Mouse (Mus musculus): ENCODE measurements around the gene Mpc2. TPM values are rescaled to one million over a fixed set of nuclear protein-coding genes. Genes with fewer than 3 reads are reported as not detected.

The Mpc2 gene
- polyA plus RNA-seq, 1 experiment = 14.8 TPM

DNA sequence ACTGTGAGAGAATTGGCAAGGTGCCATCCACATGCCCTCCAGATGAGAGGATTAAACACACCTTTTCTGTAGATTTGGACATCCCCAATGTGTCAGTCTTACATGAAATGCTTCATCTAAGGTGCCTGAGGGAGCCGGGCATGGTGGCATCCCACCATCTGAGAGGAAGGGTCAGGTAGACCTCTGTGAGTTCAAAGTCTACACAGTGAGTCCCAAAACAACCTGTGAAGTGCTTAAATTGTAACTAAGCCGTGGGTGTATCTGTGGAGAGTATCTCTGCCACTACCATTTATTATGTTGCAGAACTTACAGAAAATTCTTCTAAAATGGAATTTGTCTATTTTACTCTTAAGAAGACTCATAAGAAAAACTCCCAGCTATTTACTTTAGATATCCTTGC is 25.7 kb downstream of the Mpc2 start:
- TF ChIP-seq EP300 (IDR thresholded peaks at IDR 0.05; ENCODE audit: insufficient read depth, low read depth, low read length) = no peak
- no peak for TF ChIP-seq CTCF (IDR thresholded peaks at IDR 0.05; ENCODE audit: low read depth, low read length)
- TF ChIP-seq POLR2A (IDR thresholded peaks at IDR 0.05; ENCODE audit: insufficient read depth, low read length) = no peak
- Histone ChIP-seq H3K9ac (ENCODE audit: low read depth, poor library complexity, severe bottlenecking) (no peak overlapping the region), H3K4me3 (ENCODE audit: low read depth, low read length) (no peak overlapping the region), H3K27ac (ENCODE audit: insufficient read depth, low read length) (no peak overlapping the region), H3K4me1 (ENCODE audit: control insufficient read depth, insufficient read depth, low read length) (no peaks in the 10 kb centered on the region), H3K36me3 (ENCODE audit: control insufficient read depth, insufficient read depth, low read length, poor library complexity, severe bottlenecking) (no peaks in the 10 kb centered on the region), H3K27me3 (ENCODE audit: control insufficient read depth, insufficient read depth, low read length, poor library complexity, severe bottlenecking) (no peaks in the 10 kb centered on the region), H3K9me3 (replicated peaks; ENCODE audit: control insufficient read depth, insufficient read depth, low read length, poor library complexity, severe bottlenecking) (no peaks in the 10 kb centered on the region)

GRCm38 (mm10) chr1:165489197-165489596 is 28.8 kb downstream of the Mpc2 start:
- Histone ChIP-seq H3K27me3 (ENCODE audit: control insufficient read depth, insufficient read depth, low read length, poor library complexity, severe bottlenecking) (no peaks in the 10 kb centered on the region), H3K4me1 (ENCODE audit: control insufficient read depth, insufficient read depth, low read length) (no peaks in the 10 kb centered on the region), H3K27ac (ENCODE audit: insufficient read depth, low read length) (no peak overlapping the region), H3K4me3 (ENCODE audit: low read depth, low read length) (no peak overlapping the region), H3K9ac (ENCODE audit: low read depth, poor library complexity, severe bottlenecking) (no peak overlapping the region), H3K36me3 (ENCODE audit: control insufficient read depth, insufficient read depth, low read length, poor library complexity, severe bottlenecking) (no peaks in the 10 kb centered on the region), H3K9me3 (replicated peaks; ENCODE audit: control insufficient read depth, insufficient read depth, low read length, poor library complexity, severe bottlenecking) (no peaks in the 10 kb centered on the region)
- TF ChIP-seq POLR2A (IDR thresholded peaks at IDR 0.05; ENCODE audit: insufficient read depth, low read length) (no peak), CTCF (IDR thresholded peaks at IDR 0.05; ENCODE audit: low read depth, low read length) (no peak), EP300 (IDR thresholded peaks at IDR 0.05; ENCODE audit: insufficient read depth, low read depth, low read length) (no peak)

- H3K9me3 ChIP-seq (replicated peaks; ENCODE audit: control insufficient read depth, insufficient read depth, low read length, poor library complexity, severe bottlenecking) = no peaks in the 10 kb centered on the region
- no peak overlapping the region for H3K9ac ChIP-seq (ENCODE audit: low read depth, poor library complexity, severe bottlenecking)
- H3K36me3 ChIP-seq (ENCODE audit: control insufficient read depth, insufficient read depth, low read length, poor library complexity, severe bottlenecking) = no peaks in the 10 kb centered on the region
- TF ChIP-seq POLR2A (IDR thresholded peaks at IDR 0.05; ENCODE audit: insufficient read depth, low read length) = no peak
- TF ChIP-seq CTCF (IDR thresholded peaks at IDR 0.05; ENCODE audit: low read depth, low read length) = no peak
- TF ChIP-seq EP300 (IDR thresholded peaks at IDR 0.05; ENCODE audit: insufficient read depth, low read depth, low read length) = no peak
- no peaks in the 10 kb centered on the region for H3K27me3 ChIP-seq (ENCODE audit: control insufficient read depth, insufficient read depth, low read length, poor library complexity, severe bottlenecking)
- no peak overlapping the region for H3K27ac ChIP-seq (ENCODE audit: insufficient read depth, low read length)
- no peaks in the 10 kb centered on the region for H3K4me1 ChIP-seq (ENCODE audit: control insufficient read depth, insufficient read depth, low read length)
- no peak overlapping the region for H3K4me3 ChIP-seq (ENCODE audit: low read depth, low read length)
Measured at GRCm38 (mm10) chr1:165498856-165499255, 38.4 kb downstream of the Mpc2 start.

DNA sequence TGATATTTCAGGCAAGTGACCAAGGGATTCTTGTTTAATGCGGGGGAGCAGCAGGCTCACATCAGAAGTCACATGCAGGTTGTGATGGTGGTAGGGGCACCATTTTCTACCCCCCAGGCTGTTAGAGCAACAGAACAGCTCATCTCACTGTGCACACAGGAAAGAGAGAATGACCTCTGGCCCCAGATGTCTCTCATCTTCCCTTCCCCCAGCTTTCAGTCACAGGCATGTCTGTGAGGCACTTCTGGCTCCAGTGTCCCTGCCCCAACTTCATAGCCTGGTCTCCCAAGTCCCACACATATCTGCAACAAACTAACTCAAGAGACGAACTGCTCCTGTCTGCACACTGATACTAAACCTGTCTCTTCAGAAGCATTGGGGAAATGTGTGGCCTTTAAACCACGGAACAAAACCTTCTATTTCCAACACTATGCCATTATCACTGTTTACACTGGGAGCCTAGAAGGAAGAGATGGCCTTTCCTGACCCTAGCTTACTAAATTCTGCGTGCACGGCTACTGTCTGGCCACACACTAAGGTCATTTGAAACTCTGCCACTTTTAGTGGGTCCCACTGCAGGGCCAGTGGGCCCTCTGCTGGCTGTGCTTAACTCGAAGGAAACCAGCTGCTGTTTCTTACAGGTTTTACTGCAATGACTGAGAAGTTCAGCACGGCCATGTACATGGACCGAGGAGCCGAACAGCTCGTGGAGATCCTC is 43.0 kb downstream of the Mpc2 start:
- H3K9ac ChIP-seq (ENCODE audit: low read depth, poor library complexity, severe bottlenecking) = no peak overlapping the region
- H3K36me3 ChIP-seq (ENCODE audit: control insufficient read depth, insufficient read depth, low read length, poor library complexity, severe bottlenecking) = no peaks in the 10 kb centered on the region
- peak; percentile 26 for TF ChIP-seq CTCF (IDR thresholded peaks at IDR 0.05; ENCODE audit: low read depth, low read length)
- TF ChIP-seq POLR2A (IDR thresholded peaks at IDR 0.05; ENCODE audit: insufficient read depth, low read length) = no peak
- H3K4me3 ChIP-seq (ENCODE audit: low read depth, low read length) = no peak overlapping the region
- no peaks in the 10 kb centered on the region for H3K9me3 ChIP-seq (replicated peaks; ENCODE audit: control insufficient read depth, insufficient read depth, low read length, poor library complexity, severe bottlenecking)
- no peak overlapping the region for H3K27ac ChIP-seq (ENCODE audit: insufficient read depth, low read length)
- H3K27me3 ChIP-seq (ENCODE audit: control insufficient read depth, insufficient read depth, low read length, poor library complexity, severe bottlenecking) = no peaks in the 10 kb centered on the region
- H3K4me1 ChIP-seq (ENCODE audit: control insufficient read depth, insufficient read depth, low read length) = no peaks in the 10 kb centered on the region

DNA sequence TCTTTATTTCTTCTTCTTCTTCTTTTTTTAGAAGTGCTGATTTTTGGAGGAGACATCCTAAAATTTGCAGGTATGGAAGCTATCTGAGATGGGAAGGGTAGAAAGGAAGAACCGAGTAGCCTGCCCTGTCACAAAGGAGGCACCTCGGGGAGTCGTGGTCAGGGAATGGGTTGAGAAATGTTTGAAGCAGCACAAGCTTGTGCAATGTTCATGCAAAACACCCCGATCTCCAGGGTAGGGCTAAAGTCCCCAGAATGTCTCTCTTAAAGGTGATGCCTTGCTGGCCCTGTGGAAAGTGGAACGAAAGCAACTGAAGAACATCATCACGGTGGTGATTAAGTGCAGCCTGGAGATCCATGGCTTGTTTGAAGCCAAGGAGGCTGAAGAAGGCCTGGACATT is 45.9 kb downstream of the Mpc2 start:
- Histone ChIP-seq H3K36me3 (ENCODE audit: control insufficient read depth, insufficient read depth, low read length, poor library complexity, severe bottlenecking) (no peaks in the 10 kb centered on the region), H3K27ac (ENCODE audit: insufficient read depth, low read length) (no peak overlapping the region), H3K4me1 (ENCODE audit: control insufficient read depth, insufficient read depth, low read length) (no peaks in the 10 kb centered on the region), H3K9ac (ENCODE audit: low read depth, poor library complexity, severe bottlenecking) (no peak overlapping the region), H3K9me3 (replicated peaks; ENCODE audit: control insufficient read depth, insufficient read depth, low read length, poor library complexity, severe bottlenecking) (no peaks in the 10 kb centered on the region), H3K27me3 (ENCODE audit: control insufficient read depth, insufficient read depth, low read length, poor library complexity, severe bottlenecking) (no peaks in the 10 kb centered on the region), H3K4me3 (ENCODE audit: low read depth, low read length) (no peak overlapping the region)
- TF ChIP-seq EP300 (IDR thresholded peaks at IDR 0.05; ENCODE audit: insufficient read depth, low read depth, low read length) = no peak

GRCm38 (mm10) chr1:165510161-165510560 is 49.7 kb downstream of the Mpc2 start:
- Histone ChIP-seq H3K27me3 (ENCODE audit: control insufficient read depth, insufficient read depth, low read length, poor library complexity, severe bottlenecking) (no peaks in the 10 kb centered on the region), H3K4me3 (ENCODE audit: low read depth, low read length) (no peak overlapping the region), H3K27ac (ENCODE audit: insufficient read depth, low read length) (no peak overlapping the region), H3K4me1 (ENCODE audit: control insufficient read depth, insufficient read depth, low read length) (no peaks in the 10 kb centered on the region), H3K9me3 (replicated peaks; ENCODE audit: control insufficient read depth, insufficient read depth, low read length, poor library complexity, severe bottlenecking) (no peaks in the 10 kb centered on the region), H3K36me3 (ENCODE audit: control insufficient read depth, insufficient read depth, low read length, poor library complexity, severe bottlenecking) (no peaks in the 10 kb centered on the region), H3K9ac (ENCODE audit: low read depth, poor library complexity, severe bottlenecking) (no peak overlapping the region)
- TF ChIP-seq POLR2A (IDR thresholded peaks at IDR 0.05; ENCODE audit: insufficient read depth, low read length) (no peak), CTCF (IDR thresholded peaks at IDR 0.05; ENCODE audit: low read depth, low read length) (no peak), EP300 (IDR thresholded peaks at IDR 0.05; ENCODE audit: insufficient read depth, low read depth, low read length) (no peak)
